Mouse (Mus musculus) cerebellum, adult 2 months (tissue): Measurements from ENCODE around the gene Palm2.

Source experiments
- CTCF ChIP-seq: fragments of 200-500 bp; IDR thresholded peaks from 2 replicates; pipeline ENCODE4 v1.5.1; 2011; ENCODE audit warnings: low read depth, mild to moderate bottlenecking, control low read depth, low read length, moderate library complexity, borderline replicate concordance; ENCODE audit not compliant: insufficient read depth
- POLR2A ChIP-seq: fragments of 200-500 bp; IDR thresholded peaks from 2 replicates; pipeline ENCODE4 v1.6.1; 2011; ENCODE audit warnings: low read length, control low read depth, borderline replicate concordance; ENCODE audit not compliant: insufficient read depth

GRCm38 (mm10) chr4:57666101-57666500 is 232.1 kb downstream of the Palm2 start:
- TF ChIP-seq CTCF (no peak), POLR2A (no peak)
